Mouse (Mus musculus) neural tube, embryonic 12.5 days (tissue): ENCODE results near the gene Cntn6. TPM values are rescaled to one million over a fixed set of nuclear protein-coding genes. Genes with fewer than 3 reads are reported as not detected.

Experiments
- ATAC-seq: fragments of 200-750 bp; cut with Nextera tagmentation; 2 replicates; pipeline ENCODE4 v1.8.0; 2017; ENCODE audit warnings: low read depth, mild to moderate bottlenecking, moderate TSS enrichment, moderate library complexity; ENCODE audit not compliant: low FRiP score
- H3K27ac ChIP-seq: fragments of 300-500 bp; sonication (generic); 2 replicates; pipeline ENCODE4 v1.5.1; 2016
- H3K27me3 ChIP-seq: fragments of 300-500 bp; sonication (generic); replicated peaks from 2 replicates; pipeline ENCODE4 v1.6.1; 2016; ENCODE audit warnings: mild to moderate bottlenecking
- H3K36me3 ChIP-seq: fragments of 300-500 bp; sonication (generic); 2 replicates; pipeline ENCODE4 v1.6.1; 2016; ENCODE audit warnings: mild to moderate bottlenecking
- H3K4me1 ChIP-seq: fragments of 300-500 bp; sonication (generic); 2 replicates; pipeline ENCODE4 v1.6.1; 2016
- H3K4me2 ChIP-seq: fragments of 300-500 bp; sonication (generic); replicated peaks from 2 replicates; pipeline ENCODE4 v1.6.1; 2016; ENCODE audit warnings: mild to moderate bottlenecking
- H3K4me3 ChIP-seq: fragments of 300-500 bp; sonication (generic); 2 replicates; pipeline ENCODE4 v1.5.1; 2016
- H3K9ac ChIP-seq: fragments of 300-500 bp; sonication (generic); 2 replicates; pipeline ENCODE4 v1.6.1; 2016; ENCODE audit warnings: mild to moderate bottlenecking
- H3K9me3 ChIP-seq: fragments of 300-500 bp; sonication (generic); 2 replicates; pipeline ENCODE4 v1.6.1; 2016; ENCODE audit warnings: mild to moderate bottlenecking
- WGBS: fragments of 180-500 bp; shearing (Covaris S2); methylation state at CpG from one replicate; pipeline ENCODE4 v1.1.7; 2016; 5-methylcytosine and 5-hydroxymethylcytosine counted together
- polyA plus RNA-seq: library from polyadenylated mRNA; unstranded; fragments of >200 nt; fragmentation: Nextera tagmentation; extraction: Ambion mirVana; gene quantifications from 2 replicates; pipeline ENCODE4 v1.2.1, GENCODE M21; 2016

The Cntn6 gene
- polyA plus RNA-seq, 1 experiment from 2014 or later = 3.2 TPM

GRCm38 (mm10) chr6:104808526-104808925 is 315.9 kb downstream of the Cntn6 start:
- H3K27ac ChIP-seq = no peak overlapping the region
- WGBS = 86% methylated on average over 4 of the region's 4 CpGs
- H3K4me3 ChIP-seq = no peak overlapping the region
- no peaks in the 10 kb centered on the region for H3K4me1 ChIP-seq
- no peaks in the 10 kb centered on the region for H3K27me3 ChIP-seq
- no peaks in the 10 kb centered on the region for H3K36me3 ChIP-seq
- H3K4me2 ChIP-seq = no peak overlapping the region
- H3K9me3 ChIP-seq = no peaks in the 10 kb centered on the region
- ATAC-seq = no peak
- H3K9ac ChIP-seq = no peak overlapping the region

DNA sequence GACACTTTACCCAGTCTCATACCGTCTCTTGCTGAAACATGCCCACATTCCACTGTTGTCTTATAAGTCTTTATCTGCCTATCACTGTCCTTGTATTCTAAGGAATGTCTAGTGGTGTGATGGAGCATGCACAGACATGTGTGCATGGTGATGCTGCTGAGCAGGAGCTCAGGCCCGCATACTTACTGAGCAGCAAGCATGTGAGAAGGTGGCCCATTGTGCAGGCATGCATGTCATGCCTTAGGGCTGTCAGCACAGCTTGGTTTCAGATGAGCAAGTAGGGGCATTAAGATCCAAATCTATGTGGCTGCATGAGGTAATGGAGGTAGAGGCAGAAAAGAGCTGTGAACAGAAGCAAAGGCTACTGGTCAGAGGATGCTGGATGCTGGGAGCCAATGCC is 323.0 kb downstream of the Cntn6 start:
- H3K9me3 ChIP-seq = no peaks in the 10 kb centered on the region
- H3K27ac ChIP-seq = no peak overlapping the region
- 87% methylated on average over 2 of the region's 2 CpGs for WGBS
- no peaks in the 10 kb centered on the region for H3K36me3 ChIP-seq
- H3K4me3 ChIP-seq = no peak overlapping the region
- H3K4me2 ChIP-seq = no peak overlapping the region
- H3K27me3 ChIP-seq = no peaks in the 10 kb centered on the region
- no peaks in the 10 kb centered on the region for H3K4me1 ChIP-seq
- no peak for ATAC-seq
- no peak overlapping the region for H3K9ac ChIP-seq

- 78% methylated on average over 1 of the region's 1 CpGs for WGBS
- no peak overlapping the region for H3K9ac ChIP-seq
- ATAC-seq = no peak
- H3K4me1 ChIP-seq = no peaks in the 10 kb centered on the region
- H3K4me3 ChIP-seq = no peak overlapping the region
- H3K27ac ChIP-seq = no peak overlapping the region
- H3K36me3 ChIP-seq = no peaks in the 10 kb centered on the region
- H3K9me3 ChIP-seq = no peaks in the 10 kb centered on the region
- no peaks in the 10 kb centered on the region for H3K27me3 ChIP-seq
- H3K4me2 ChIP-seq = no peak overlapping the region
Measured at GRCm38 (mm10) chr6:104879711-104880110, 387.1 kb downstream of the Cntn6 start.

DNA sequence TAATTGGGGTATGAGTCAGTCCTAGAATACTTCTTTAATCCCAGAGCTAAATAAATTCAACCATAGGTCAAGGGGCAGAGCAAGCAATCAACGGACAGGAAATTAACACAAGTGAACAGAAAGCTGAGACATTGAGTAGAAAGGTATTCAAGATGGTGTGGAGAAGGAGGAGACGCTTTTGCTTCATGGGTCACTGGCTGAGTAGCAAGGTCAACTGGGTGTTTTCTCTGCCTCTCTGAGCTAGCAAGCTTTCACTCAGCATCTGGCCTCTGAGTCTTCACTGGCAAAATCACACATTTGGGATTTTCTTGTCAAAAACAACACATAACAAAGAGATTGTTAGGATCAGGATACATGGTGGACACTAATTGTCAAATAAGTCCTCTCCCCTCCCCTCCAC is 391.4 kb downstream of the Cntn6 start:
- Histone ChIP-seq H3K4me3 (no peak overlapping the region), H3K27me3 (no peaks in the 10 kb centered on the region), H3K4me2 (no peak overlapping the region), H3K36me3 (no peaks in the 10 kb centered on the region), H3K4me1 (no peaks in the 10 kb centered on the region), H3K9ac (no peak overlapping the region), H3K9me3 (no peaks in the 10 kb centered on the region), H3K27ac (no peak overlapping the region)
- 48% methylated on average over 2 of the region's 2 CpGs for WGBS
- no peak for ATAC-seq

DNA sequence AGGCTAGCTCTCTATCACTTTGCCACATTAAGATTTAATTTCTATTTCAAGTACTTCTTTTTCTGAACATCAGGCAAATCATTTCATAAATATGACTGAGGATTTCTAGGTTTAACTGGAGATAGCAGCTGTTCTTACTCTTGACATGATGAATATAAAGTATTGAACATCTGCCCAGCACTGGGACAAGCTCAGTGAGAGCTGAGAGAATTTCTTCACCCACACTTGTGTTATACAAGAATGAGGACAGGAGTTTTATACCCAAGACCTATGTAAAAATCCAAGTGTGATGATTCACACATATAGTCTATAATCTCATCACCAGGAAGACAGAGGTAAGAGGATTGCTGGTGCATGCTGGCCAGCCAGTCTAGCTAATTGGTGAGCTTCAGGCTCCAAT is 393.2 kb downstream of the Cntn6 start:
- H3K9ac ChIP-seq = no peak overlapping the region

DNA sequence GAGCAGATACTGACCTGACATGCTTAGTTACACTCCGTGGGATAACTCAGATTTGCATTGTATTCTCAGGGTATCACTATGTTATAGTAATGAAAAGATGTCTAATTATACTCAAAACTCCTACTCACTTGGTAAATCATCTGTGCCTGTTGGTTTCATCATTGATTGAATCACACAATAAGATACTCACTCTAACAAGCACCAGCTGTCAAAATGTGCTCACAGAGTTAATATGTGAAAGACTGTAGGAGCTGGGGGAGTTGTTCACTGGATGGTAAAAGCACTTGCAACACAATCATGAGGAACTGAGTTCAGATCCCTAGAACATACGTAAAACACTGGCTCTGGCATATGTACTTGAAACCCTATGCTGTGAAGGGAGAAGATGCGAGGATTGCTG is 398.5 kb downstream of the Cntn6 start:
- H3K36me3 ChIP-seq = no peaks in the 10 kb centered on the region
- H3K27me3 ChIP-seq = no peaks in the 10 kb centered on the region
- ATAC-seq = no peak
- 89% methylated on average over 3 of the region's 3 CpGs for WGBS
- H3K4me1 ChIP-seq = no peaks in the 10 kb centered on the region
- H3K4me3 ChIP-seq = no peak overlapping the region
- H3K27ac ChIP-seq = no peak overlapping the region
- no peak overlapping the region for H3K9ac ChIP-seq
- H3K4me2 ChIP-seq = no peak overlapping the region
- no peaks in the 10 kb centered on the region for H3K9me3 ChIP-seq

More for the DNA sequence above, 393.2 kb downstream of the Cntn6 start:
- no peaks in the 10 kb centered on the region for H3K9me3 ChIP-seq
- no peaks in the 10 kb centered on the region for H3K4me1 ChIP-seq
- no peak overlapping the region for H3K27ac ChIP-seq
- H3K4me3 ChIP-seq = no peak overlapping the region
- ATAC-seq = no peak
- H3K36me3 ChIP-seq = no peaks in the 10 kb centered on the region
- H3K4me2 ChIP-seq = no peak overlapping the region
- H3K27me3 ChIP-seq = no peaks in the 10 kb centered on the region
